In genomic region chr7:130989371-130989770, GRCm38 (mm10) we compare ENCODE assay signal across 30 mouse cellular contexts. TPM values are rescaled to one million over a fixed set of nuclear protein-coding genes. Genes with fewer than 3 reads are reported as not detected.
DNase-seq lines count a peak whose midpoint lies in the region; ATAC-seq lines count a peak whose summit lies in the region.
"Had no signal": no experiment of that assay in that cellular context is flagged by ENCODE, and none has a peak within 500 bp of the region (broad histone marks: within the 10 kb centered on the region; RNA-seq: fewer than 3 reads in every experiment).

No protein-coding gene starts in this region.

- H3K4me1 ChIP-seq in midbrain, embryonic 11.5 days (ENCODE audit: control insufficient read depth, insufficient read depth, low read length), result no peaks in the 10 kb centered on the region
- H3K4me1 ChIP-seq in midbrain, embryonic 13.5 days (replicated peaks), result no peaks in the 10 kb centered on the region
- H3K4me1 ChIP-seq: hindbrain, embryonic 12.5 days; hindbrain, embryonic 15.5 days had no signal

- peak; percentile 59 for DNase-seq in adrenal gland, adult 2 months
- no peak for DNase-seq in adrenal gland, adult 18-20 months (ENCODE audit: low spot score in 2 of 2)
- DNase-seq in heart, adult 11 months, result peak; percentile 74
- DNase-seq in heart, adult 8-10 months (ENCODE audit: low spot score), result no peak
- DNase-seq in midbrain, embryonic 11.5 days (ENCODE audit: low spot score, missing footprints), result peak; percentile 57
- peak; percentile 34 for DNase-seq in adrenal gland, postnatal 25 days
- no peak for DNase-seq in MN1 (ENCODE audit: low spot score)
- DNase-seq: cerebellum, adult 11 months; cerebellum, adult 2 months; cerebellum, adult 9-11 months; cerebellum, postnatal 25 days; forebrain, postnatal 0 days; gastrocnemius, postnatal 25 days; heart, adult 2 months had no signal

- ATAC-seq in midbrain, embryonic 11.5 days (ENCODE audit: low FRiP score), result no peak
- no peak for ATAC-seq in midbrain, embryonic 13.5 days
- ATAC-seq: activated CD4-positive, CD25-positive, alpha-beta regulatory T cell, adult 4 months; forebrain, embryonic 14.5 days; forebrain, postnatal 0 days; intestine, postnatal 0 days had no signal

- no peaks in the 10 kb centered on the region for H3K9me3 ChIP-seq in midbrain, embryonic 11.5 days (ENCODE audit: control insufficient read depth, low read length)
- H3K9me3 ChIP-seq in midbrain, embryonic 13.5 days, result no peaks in the 10 kb centered on the region
- H3K9me3 ChIP-seq: embryonic facial prominence, embryonic 12.5 days; embryonic facial prominence, embryonic 15.5 days; hindbrain, embryonic 12.5 days; hindbrain, embryonic 15.5 days had no signal

- H3K27ac ChIP-seq in midbrain, embryonic 11.5 days (ENCODE audit: low read depth, low read length), result no peak overlapping the region
- H3K27ac ChIP-seq in midbrain, embryonic 13.5 days, result no peak overlapping the region
- H3K27ac ChIP-seq: embryonic facial prominence, embryonic 12.5 days; heart, adult 2 months; hindbrain, embryonic 12.5 days; hindbrain, embryonic 15.5 days had no signal

- 57% methylated on average over 3 of the region's 3 CpGs for WGBS in midbrain, embryonic 11.5 days
- 46% methylated on average over 3 of the region's 3 CpGs for WGBS in midbrain, embryonic 13.5 days

- no peak overlapping the region for H3K4me3 ChIP-seq in midbrain, embryonic 11.5 days (ENCODE audit: low read depth, low read length)
- no peak overlapping the region for H3K4me3 ChIP-seq in midbrain, embryonic 13.5 days (replicated peaks)
- H3K4me3 ChIP-seq: embryonic facial prominence, embryonic 12.5 days; embryonic facial prominence, embryonic 15.5 days; heart, adult 2 months; hindbrain, embryonic 12.5 days; hindbrain, embryonic 15.5 days had no signal

- H3K9ac ChIP-seq in midbrain, embryonic 11.5 days (ENCODE audit: low read length), result no peak overlapping the region
- H3K9ac ChIP-seq in midbrain, embryonic 13.5 days (replicated peaks), result no peak overlapping the region
- H3K9ac ChIP-seq: embryonic facial prominence, embryonic 12.5 days; embryonic facial prominence, embryonic 15.5 days; forebrain, postnatal 0 days; hindbrain, embryonic 12.5 days; hindbrain, embryonic 15.5 days had no signal

- no peaks in the 10 kb centered on the region for H3K27me3 ChIP-seq in midbrain, embryonic 11.5 days (ENCODE audit: control insufficient read depth, insufficient read depth, low read length)
- H3K27me3 ChIP-seq in midbrain, embryonic 13.5 days, result no peaks in the 10 kb centered on the region
- H3K27me3 ChIP-seq: embryonic facial prominence, embryonic 12.5 days; embryonic facial prominence, embryonic 15.5 days; hindbrain, embryonic 12.5 days; hindbrain, embryonic 15.5 days had no signal

- H3K4me2 ChIP-seq in midbrain, embryonic 11.5 days, result no peak overlapping the region
- H3K4me2 ChIP-seq in midbrain, embryonic 13.5 days (replicated peaks), result no peak overlapping the region
- H3K4me2 ChIP-seq: embryonic facial prominence, embryonic 12.5 days; embryonic facial prominence, embryonic 15.5 days; heart, embryonic 11.5 days; hindbrain, embryonic 12.5 days; hindbrain, embryonic 15.5 days had no signal

- no peaks in the 10 kb centered on the region for H3K36me3 ChIP-seq in midbrain, embryonic 11.5 days (ENCODE audit: control insufficient read depth, insufficient read depth, low read length)
- H3K36me3 ChIP-seq in midbrain, embryonic 13.5 days, result no peaks in the 10 kb centered on the region
- H3K36me3 ChIP-seq: embryonic facial prominence, embryonic 12.5 days; embryonic facial prominence, embryonic 15.5 days; hindbrain, embryonic 12.5 days; hindbrain, embryonic 15.5 days had no signal

RNA-seq across cellular contexts. Expression of gene Dmbt1, which starts 42.5 kb away (rescaled TPM):
- under 1 TPM in 1 of 2 experiments, not detected in 1; 0.03 TPM for total RNA-seq in adrenal gland, adult 2 months (2021)
- 0.08 TPM in 1 of 2 replicates, not detected in the other for polyA plus RNA-seq in adrenal gland, adult 2 months (2012; rRNA removed)
- total RNA-seq in adrenal gland, adult 18-20 months (2021), result not detected
- under 1 TPM in 1 of 4 experiments, not detected in 3; 0.09 TPM for total RNA-seq in heart, adult 8-10 months (2022)
- not detected in 2 replicates for polyA plus RNA-seq in midbrain, embryonic 11.5 days (2014; fragmentation: Nextera tagmentation; extraction: Ambion mirVana)
- polyA plus RNA-seq in midbrain, embryonic 13.5 days (2015; fragmentation: Nextera tagmentation; extraction: Ambion mirVana), result 0.04 TPM in 1 of 2 replicates, not detected in the other
- not detected in 2 replicates for total RNA-seq in adrenal gland, postnatal 25 days (2021)
- total RNA-seq: common myeloid progenitor, adult 5-6 weeks; forebrain, postnatal 0 days; gastrocnemius, adult 8-10 months; gastrocnemius, postnatal 25 days; heart, adult 2 months; heart, postnatal 25 days; hematopoietic stem cell, adult 5-6 weeks had no signal
- polyA plus RNA-seq: activated CD4-positive, CD25-positive, alpha-beta regulatory T cell, adult 4 months; embryonic facial prominence, embryonic 12.5 days; forebrain, embryonic 11.5 days; forebrain, embryonic 14.5 days; forebrain, postnatal 0 days; heart, embryonic 11.5 days; heart, embryonic 14.5 days; heart, postnatal 0 days; hindbrain, embryonic 12.5 days; hindbrain, embryonic 15.5 days had no signal

RNA-seq across cellular contexts. Expression of gene Htra1, which starts 53.5 kb away (rescaled TPM):
- 10 to 100 TPM; 34.5 to 87.0 TPM for total RNA-seq in adrenal gland, adult 2 months (2021)
- 90.6 and 134 TPM in 2 replicates for polyA plus RNA-seq in adrenal gland, adult 2 months (2012; rRNA removed)
- total RNA-seq in adrenal gland, adult 18-20 months (2021), result 10 to 100 TPM; 31.8 to 79.5 TPM
- total RNA-seq in heart, adult 8-10 months (2022), result 100 to 1,000 TPM in 3 of 4 experiments, 10 to 100 TPM in 1; 96.9 to 118 (median 112) TPM
- 2.7 and 3.5 TPM in 2 replicates for polyA plus RNA-seq in midbrain, embryonic 11.5 days (2014; fragmentation: Nextera tagmentation; extraction: Ambion mirVana)
- polyA plus RNA-seq in midbrain, embryonic 13.5 days (2015; fragmentation: Nextera tagmentation; extraction: Ambion mirVana), result 4.3 and 6.2 TPM in 2 replicates
- total RNA-seq in adrenal gland, postnatal 25 days (2021), result 38.3 and 45.7 TPM in 2 replicates
- total RNA-seq: common myeloid progenitor, adult 5-6 weeks; hematopoietic stem cell, adult 5-6 weeks had no signal

Comparison
In these comparisons a context has a peak if more than half of its experiments do, and no peak if none do; other contexts are left out.
1. DNase-seq: peak in adrenal gland, adult 2 months (single experiment), heart, adult 11 months (single experiment), midbrain, embryonic 11.5 days (single experiment) and adrenal gland, postnatal 25 days (single experiment); none in adrenal gland, adult 18-20 months (0 of 2), heart, adult 8-10 months (single experiment) and MN1 (single experiment).